Mouse (Mus musculus) cerebellum, adult 9-11 months (tissue): ENCODE measurements around the gene Card11.

Source experiments
- DNase-seq: peaks from one replicate; pipeline ENCODE4 v3.0.0; 2022

Card11 gene

GRCm38 (mm10) chr5:140900866-140901265, 99.5 kb downstream of the Card11 start:
- no peak for DNase-seq

- no peak for DNase-seq
Measured at GRCm38 (mm10) chr5:140891080-140891479, 109.3 kb downstream of the Card11 start.

GRCm38 (mm10) chr5:140890050-140890449, 110.3 kb downstream of the Card11 start:
- no peak for DNase-seq

- DNase-seq, result no peak
Measured at GRCm38 (mm10) chr5:140889539-140889938, 110.8 kb downstream of the Card11 start.

- DNase-seq, result no peak
Measured at GRCm38 (mm10) chr5:140887871-140888270, 112.5 kb downstream of the Card11 start.

- DNase-seq, result no peak
Measured at GRCm38 (mm10) chr5:140884966-140885365, 115.4 kb downstream of the Card11 start.

- no peak for DNase-seq
Measured at GRCm38 (mm10) chr5:140882391-140882790, 118.0 kb downstream of the Card11 start.

GRCm38 (mm10) chr5:140880151-140880550, 120.2 kb downstream of the Card11 start:
- no peak for DNase-seq

GRCm38 (mm10) chr5:140878644-140879043, 121.7 kb downstream of the Card11 start:
- no peak for DNase-seq

GRCm38 (mm10) chr5:140873736-140874307, 126.6 kb downstream of the Card11 start:
- DNase-seq, result no peak

GRCm38 (mm10) chr5:140873039-140873551, 127.3 kb downstream of the Card11 start:
- DNase-seq, result no peak

GRCm38 (mm10) chr5:140872532-140873038, 127.8 kb downstream of the Card11 start:
- DNase-seq, result no peak

GRCm38 (mm10) chr5:140871241-140871640, 129.1 kb downstream of the Card11 start:
- DNase-seq, result no peak

- no peak for DNase-seq
Measured at GRCm38 (mm10) chr5:140869034-140869433, 131.3 kb downstream of the Card11 start.

GRCm38 (mm10) chr5:140859730-140860129, 140.7 kb downstream of the Card11 start:
- DNase-seq, result no peak

GRCm38 (mm10) chr5:140858335-140858734, 142.0 kb downstream of the Card11 start:
- DNase-seq, result no peak

- DNase-seq, result no peak
Measured at GRCm38 (mm10) chr5:140857432-140858154, 142.8 kb downstream of the Card11 start.

GRCm38 (mm10) chr5:140855909-140856530, 144.4 kb downstream of the Card11 start:
- DNase-seq, result no peak

GRCm38 (mm10) chr5:140854700-140855099, 145.7 kb downstream of the Card11 start:
- no peak for DNase-seq

GRCm38 (mm10) chr5:140853723-140854122, 146.7 kb downstream of the Card11 start:
- DNase-seq, result no peak

- no peak for DNase-seq
Measured at GRCm38 (mm10) chr5:140852435-140852996, 147.9 kb downstream of the Card11 start.

GRCm38 (mm10) chr5:140847300-140847729, 153.1 kb downstream of the Card11 start:
- DNase-seq, result no peak

- no peak for DNase-seq
Measured at GRCm38 (mm10) chr5:140841942-140842341, 158.4 kb downstream of the Card11 start.
